Mouse (Mus musculus) midbrain, postnatal 0 days (tissue): ENCODE data around the gene Macf1. TPM values are rescaled to one million over a fixed set of nuclear protein-coding genes. Genes with fewer than 3 reads are reported as not detected.

Experiments
- ATAC-seq: fragments of 200-750 bp; cut with Nextera tagmentation; 2 replicates; pipeline ENCODE4 v1.8.0; 2017; ENCODE audit warnings: moderate number of reproducible peaks, mild to moderate bottlenecking, moderate TSS enrichment, moderate library complexity; ENCODE audit not compliant: low FRiP score
- DNase-seq: peaks from one replicate; pipeline ENCODE4 v3.0.0-alpha.2; 2015; ENCODE audit warnings: low spot score
- H3K27ac ChIP-seq: fragments of 300-500 bp; sonication (generic); 2 replicates; pipeline ENCODE4 v1.5.1; 2014; ENCODE audit warnings: low read depth, mild to moderate bottlenecking, low read length, mixed read lengths
- H3K27me3 ChIP-seq: fragments of 300-500 bp; sonication (generic); 2 replicates; pipeline ENCODE4 v1.6.1; 2014; ENCODE audit warnings: low read length, control low read depth, mixed read lengths; ENCODE audit not compliant: insufficient read depth
- H3K36me3 ChIP-seq: fragments of 300-500 bp; sonication (generic); 2 replicates; pipeline ENCODE4 v1.6.1; 2014; ENCODE audit warnings: low read length, control low read depth, mixed read lengths; ENCODE audit not compliant: insufficient read depth
- H3K4me1 ChIP-seq: fragments of 300-500 bp; sonication (generic); 2 replicates; pipeline ENCODE4 v1.6.1; 2014; ENCODE audit warnings: mild to moderate bottlenecking, control low read depth, antibody characterized with exemption, low read length, mixed read lengths; ENCODE audit not compliant: insufficient read depth
- H3K4me2 ChIP-seq: fragments of 300-500 bp; sonication (generic); 2 replicates; pipeline ENCODE4 v1.6.1; 2014; ENCODE audit warnings: low read depth, mild to moderate bottlenecking, low read length, mixed read lengths; ENCODE audit not compliant: poor library complexity, severe bottlenecking
- H3K4me3 ChIP-seq: fragments of 300-500 bp; sonication (generic); 2 replicates; pipeline ENCODE4 v1.5.1; 2014; ENCODE audit warnings: low read depth, mild to moderate bottlenecking, low read length, moderate library complexity
- H3K9ac ChIP-seq: fragments of 300-500 bp; sonication (generic); replicated peaks from 2 replicates; pipeline ENCODE4 v1.6.1; 2014; ENCODE audit warnings: mild to moderate bottlenecking, low read length, moderate library complexity, mixed read lengths; ENCODE audit not compliant: poor library complexity, severe bottlenecking
- H3K9me3 ChIP-seq: fragments of 300-500 bp; sonication (generic); 2 replicates; pipeline ENCODE4 v1.6.1; 2016; ENCODE audit warnings: low read length, control low read depth
- CTCF ChIP-seq: IDR thresholded peaks from 2 replicates; pipeline ENCODE4 v1.5.1; 2016; ENCODE audit warnings: antibody characterized with exemption, mild to moderate bottlenecking
- WGBS: fragments of 180-500 bp; shearing (Covaris S2); extraction: QIAGEN DNeasy Blood & Tissue Kit; methylation state at CpG from one replicate; pipeline ENCODE4 v1.1.7; 2014; 5-methylcytosine and 5-hydroxymethylcytosine counted together
- polyA plus RNA-seq: library from polyadenylated mRNA; unstranded; fragments of >200 nt; fragmentation: Nextera tagmentation; extraction: Ambion mirVana; gene quantifications from 2 replicates; pipeline ENCODE4 v1.2.1, GENCODE M21; 2015
- total RNA-seq: library from RNA; depleted of rRNA; stranded (reverse); fragments of >200 nt; gene quantifications from 2 replicates; pipeline ENCODE4 v1.2.3, GENCODE M21; 2014

Macf1 gene
- total and polyA plus RNA-seq, 2 experiments from 2014 or later = 73.3 to 338 TPM

- Histone ChIP-seq H3K4me1 (no peaks in the 10 kb centered on the region), H3K36me3 (no peaks in the 10 kb centered on the region), H3K4me3 (no peak overlapping the region), H3K4me2 (no peak overlapping the region), H3K27me3 (no peaks in the 10 kb centered on the region), H3K9ac (no peak overlapping the region), H3K9me3 (no peaks in the 10 kb centered on the region), H3K27ac (no peak overlapping the region)
- no peak for DNase-seq
- no peak for ATAC-seq
- 91% methylated on average over 6 of the region's 6 CpGs for WGBS
- no peak for TF ChIP-seq CTCF
Observed at GRCm38 (mm10) chr4:123649131-123649530, 35.0 kb downstream of the Macf1 start.

- no peaks in the 10 kb centered on the region for H3K4me1 ChIP-seq
- DNase-seq (no peak), ATAC-seq (no peak)
- no peaks in the 10 kb centered on the region for H3K36me3 ChIP-seq
- no peak overlapping the region for H3K27ac ChIP-seq
- no peaks in the 10 kb centered on the region for H3K27me3 ChIP-seq
- no peak overlapping the region for H3K9ac ChIP-seq
- no peaks in the 10 kb centered on the region for H3K9me3 ChIP-seq
- H3K4me2 ChIP-seq = no peak overlapping the region
- TF ChIP-seq CTCF = no peak
- no peak overlapping the region for H3K4me3 ChIP-seq
- WGBS = 89% methylated on average over 4 of the region's 4 CpGs
Observed at GRCm38 (mm10) chr4:123647668-123648067, 36.5 kb downstream of the Macf1 start.

GRCm38 (mm10) chr4:123647109-123647508 is 37.1 kb downstream of the Macf1 start:
- 90% methylated on average over 2 of the region's 2 CpGs for WGBS
- ATAC-seq (no peak), DNase-seq (no peak)
- H3K4me1 ChIP-seq = no peaks in the 10 kb centered on the region
- TF ChIP-seq CTCF = no peak
- H3K9me3 ChIP-seq = no peaks in the 10 kb centered on the region
- no peaks in the 10 kb centered on the region for H3K27me3 ChIP-seq
- H3K4me2 ChIP-seq = no peak overlapping the region
- H3K36me3 ChIP-seq = no peaks in the 10 kb centered on the region
- H3K27ac ChIP-seq = no peak overlapping the region
- H3K9ac ChIP-seq = no peak overlapping the region
- no peak overlapping the region for H3K4me3 ChIP-seq

GRCm38 (mm10) chr4:123645246-123645845 is 38.8 kb downstream of the Macf1 start:
- no peaks in the 10 kb centered on the region for H3K27me3 ChIP-seq
- no peak overlapping the region for H3K27ac ChIP-seq
- H3K4me3 ChIP-seq = no peak overlapping the region
- H3K9ac ChIP-seq = no peak overlapping the region
- TF ChIP-seq CTCF = no peak
- DNase-seq (no peak), ATAC-seq (no peak)
- no peaks in the 10 kb centered on the region for H3K36me3 ChIP-seq
- 96% methylated on average over 3 of the region's 3 CpGs for WGBS
- H3K4me2 ChIP-seq = no peak overlapping the region
- H3K9me3 ChIP-seq = no peaks in the 10 kb centered on the region
- no peaks in the 10 kb centered on the region for H3K4me1 ChIP-seq

GRCm38 (mm10) chr4:123643561-123643960 is 40.6 kb downstream of the Macf1 start:
- 78% methylated on average over 6 of the region's 6 CpGs for WGBS
- H3K9me3 ChIP-seq = no peaks in the 10 kb centered on the region
- no peak for ATAC-seq

GRCm38 (mm10) chr4:123642877-123643276 is 41.3 kb downstream of the Macf1 start:
- Histone ChIP-seq H3K4me1 (no peaks in the 10 kb centered on the region), H3K4me2 (no peak overlapping the region), H3K27ac (no peak overlapping the region; the same call in 1 of the 2 replicates), H3K9ac (no peak overlapping the region), H3K27me3 (no peaks in the 10 kb centered on the region), H3K36me3 (no peaks in the 10 kb centered on the region), H3K9me3 (no peaks in the 10 kb centered on the region), H3K4me3 (no peak overlapping the region)
- TF ChIP-seq CTCF = no peak
- peak; percentile 25 for DNase-seq
- WGBS = 68% methylated on average over 5 of the region's 5 CpGs
- no peak for ATAC-seq

More at GRCm38 (mm10) chr4:123643561-123643960, 40.6 kb downstream of the Macf1 start:
- H3K4me2 ChIP-seq = no peak overlapping the region
- H3K4me1 ChIP-seq = no peaks in the 10 kb centered on the region
- H3K9ac ChIP-seq = no peak overlapping the region
- H3K4me3 ChIP-seq = no peak overlapping the region
- no peaks in the 10 kb centered on the region for H3K27me3 ChIP-seq
- no peak for DNase-seq
- no peak for TF ChIP-seq CTCF
- H3K27ac ChIP-seq = no peak overlapping the region
- no peaks in the 10 kb centered on the region for H3K36me3 ChIP-seq
